Mouse (Mus musculus): ENCODE results near the gene Tubg1. TPM values are rescaled to one million over a fixed set of nuclear protein-coding genes. Genes with fewer than 3 reads are reported as not detected.
"Not testable (repeated sequence)": the region's sequence is repeated elsewhere in the genome, so short reads cannot be mapped to it uniquely, and the experiment has no call there.

Gene Tubg1
- polyA plus RNA-seq, 1 experiment from 2014 or later, result 72.6 TPM

DNA sequence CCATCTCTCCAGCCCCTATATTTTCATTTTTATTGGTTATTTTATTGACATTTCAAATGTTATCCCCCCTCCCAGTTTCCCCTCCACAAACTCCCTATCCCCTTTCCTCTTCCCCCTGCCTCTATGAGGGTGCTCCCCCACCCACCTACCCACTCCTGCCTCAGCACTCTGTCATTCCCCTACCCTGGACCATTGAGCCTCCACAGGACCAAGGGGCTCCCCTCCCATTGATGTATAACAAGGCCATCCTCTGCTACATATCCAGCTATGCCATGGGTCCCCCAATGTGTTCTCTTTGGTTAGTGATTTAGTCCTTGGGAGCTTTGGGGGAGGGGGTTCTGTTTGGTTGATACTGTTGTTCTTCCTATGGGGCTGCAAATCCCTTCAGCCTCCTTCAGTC, 34.9 kb downstream of the Tubg1 start:
- ATAC-seq, result no peak
- Histone ChIP-seq H3K36me3 (ENCODE audit: control insufficient read depth, insufficient read depth, low read length) (peaks cover 3% of the 10 kb centered on the region), H3K9me3 (replicated peaks; ENCODE audit: control insufficient read depth, low read length, poor library complexity, severe bottlenecking) (no peaks in the 10 kb centered on the region), H3K27ac (ENCODE audit: low read length) (no peak overlapping the region), H3K9ac (ENCODE audit: low read depth, low read length) (no peak overlapping the region), H3K4me3 (ENCODE audit: low read depth, low read length) (no peak overlapping the region), H3K4me1 (ENCODE audit: control insufficient read depth, insufficient read depth, low read length) (peaks cover 15% of the 10 kb centered on the region), H3K4me2 (ENCODE audit: low read length) (no peak overlapping the region), H3K27me3 (ENCODE audit: control insufficient read depth, insufficient read depth, low read depth, low read length) (no peaks in the 10 kb centered on the region; the same call in 1 of the 2 replicates)

DNA sequence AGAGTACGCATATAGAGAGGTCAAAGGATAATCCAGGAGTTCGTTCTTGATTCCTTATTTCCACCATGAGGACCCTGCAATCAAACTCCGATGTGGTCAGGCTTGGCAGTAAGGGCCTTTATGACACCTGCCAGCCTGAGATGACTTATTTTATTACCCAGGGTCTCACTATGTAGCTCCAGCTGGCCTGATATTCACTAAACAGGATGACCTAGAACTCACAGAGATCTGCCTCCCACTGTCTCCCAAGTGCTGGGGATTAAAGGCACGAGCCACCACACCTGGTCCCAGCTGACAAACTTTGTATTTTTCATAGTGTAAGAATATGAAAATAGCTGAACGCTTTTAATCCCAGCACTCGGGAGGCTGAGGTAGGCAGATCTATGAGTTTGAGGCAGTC, 35.4 kb downstream of the Tubg1 start:
- peak overlapping the region; percentile 86; the same call in 1 of the 2 replicates for H3K9ac ChIP-seq (ENCODE audit: low read depth, low read length)
- peak overlapping the region; percentile 95 for H3K27ac ChIP-seq (ENCODE audit: low read length)
- WGBS, result 70% methylated on average over 6 of the region's 6 CpGs

GRCm38 (mm10) chr11:101155728-101156371, 36.1 kb downstream of the Tubg1 start, which contains the start of gene Tubg2:
TSS of gene Tubg2 (plus strand) at chr11:101155907.
- peak; percentile 95 for ATAC-seq
- Histone ChIP-seq H3K4me1 (ENCODE audit: control insufficient read depth, insufficient read depth, low read length) (peaks cover 15% of the 10 kb centered on the region), H3K4me3 (ENCODE audit: low read depth, low read length) (peak within 1 kb of the TSS; percentile 54), H3K27me3 (ENCODE audit: control insufficient read depth, insufficient read depth, low read depth, low read length) (no peaks in the 10 kb centered on the region; the same call in 1 of the 2 replicates), H3K9me3 (replicated peaks; ENCODE audit: control insufficient read depth, low read length, poor library complexity, severe bottlenecking) (no peaks in the 10 kb centered on the region), H3K4me2 (ENCODE audit: low read length) (peak within 1 kb of the TSS; percentile 81), H3K36me3 (ENCODE audit: control insufficient read depth, insufficient read depth, low read length) (peaks cover 3% of the 10 kb centered on the region), H3K9ac (ENCODE audit: low read depth, low read length) (peak within 1 kb of the TSS; percentile 86), H3K27ac (ENCODE audit: low read length) (peak within 1 kb of the TSS; percentile 95)
- 1% methylated on average over 36 of the region's 36 CpGs for WGBS

More for the DNA sequence above, 35.4 kb downstream of the Tubg1 start:
- Histone ChIP-seq H3K9me3 (replicated peaks; ENCODE audit: control insufficient read depth, low read length, poor library complexity, severe bottlenecking) (no peaks in the 10 kb centered on the region), H3K4me2 (ENCODE audit: low read length) (peak overlapping the region; percentile 81), H3K4me3 (ENCODE audit: low read depth, low read length) (peak overlapping the region; percentile 54; the same call in 1 of the 2 replicates), H3K4me1 (ENCODE audit: control insufficient read depth, insufficient read depth, low read length) (peaks cover 15% of the 10 kb centered on the region), H3K36me3 (ENCODE audit: control insufficient read depth, insufficient read depth, low read length) (peaks cover 3% of the 10 kb centered on the region), H3K27me3 (ENCODE audit: control insufficient read depth, insufficient read depth, low read depth, low read length) (no peaks in the 10 kb centered on the region; the same call in 1 of the 2 replicates)
- ATAC-seq, result 0 out of 2 replicates have a peak, but pooled peaks have one; percentile 11

GRCm38 (mm10) chr11:101160151-101160550, 40.4 kb downstream of the Tubg1 start:
- not testable (repeated sequence) for H3K9me3 ChIP-seq (replicated peaks; ENCODE audit: control insufficient read depth, low read length, poor library complexity, severe bottlenecking); H3K4me2 ChIP-seq (ENCODE audit: low read length); ATAC-seq; H3K4me3 ChIP-seq (ENCODE audit: low read depth, low read length); H3K27ac ChIP-seq (ENCODE audit: low read length); H3K9ac ChIP-seq (ENCODE audit: low read depth, low read length)
- 79% methylated on average over 8 of the region's 10 CpGs for WGBS
- peaks cover 12% of the 10 kb centered on the region for H3K36me3 ChIP-seq (ENCODE audit: control insufficient read depth, insufficient read depth, low read length)
- H3K27me3 ChIP-seq (ENCODE audit: control insufficient read depth, insufficient read depth, low read depth, low read length), result peaks cover 29% of the 10 kb centered on the region
- peaks cover 13% of the 10 kb centered on the region for H3K4me1 ChIP-seq (ENCODE audit: control insufficient read depth, insufficient read depth, low read length)

DNA sequence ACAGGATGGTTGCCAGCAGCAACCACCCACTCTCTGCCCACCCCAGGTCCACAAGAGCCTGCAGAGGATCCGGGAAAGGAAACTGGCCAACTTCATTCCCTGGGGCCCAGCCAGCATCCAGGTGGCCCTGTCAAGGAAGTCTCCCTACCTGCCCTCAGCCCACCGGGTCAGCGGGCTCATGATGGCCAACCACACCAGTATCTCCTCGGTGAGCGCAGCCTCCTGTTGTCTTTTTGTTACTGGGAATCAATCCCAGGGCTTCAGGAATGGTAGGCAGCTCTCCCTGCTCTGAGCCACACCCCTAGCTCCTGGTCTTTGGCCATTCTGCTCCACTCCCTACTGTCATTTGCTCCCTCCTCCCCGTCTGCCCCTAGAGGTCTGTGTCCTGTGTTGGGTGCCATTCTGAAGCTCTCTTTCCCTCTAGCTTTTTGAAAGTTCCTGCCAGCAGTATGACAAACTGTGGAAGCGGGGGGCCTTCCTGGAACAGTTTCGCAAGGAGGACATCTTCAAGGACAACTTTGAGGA, 41.3 kb downstream of the Tubg1 start:
- not testable (repeated sequence) for H3K9ac ChIP-seq (ENCODE audit: low read depth, low read length); H3K4me1 ChIP-seq (ENCODE audit: control insufficient read depth, insufficient read depth, low read length); H3K4me3 ChIP-seq (ENCODE audit: low read depth, low read length); H3K27ac ChIP-seq (ENCODE audit: low read length); H3K4me2 ChIP-seq (ENCODE audit: low read length); H3K9me3 ChIP-seq (replicated peaks; ENCODE audit: control insufficient read depth, low read length, poor library complexity, severe bottlenecking); ATAC-seq
- Histone ChIP-seq H3K27me3 (ENCODE audit: control insufficient read depth, insufficient read depth, low read depth, low read length) (peaks cover 38% of the 10 kb centered on the region), H3K36me3 (ENCODE audit: control insufficient read depth, insufficient read depth, low read length) (peaks cover 12% of the 10 kb centered on the region)
- 75% methylated on average over 8 of the region's 8 CpGs for WGBS

- H3K4me1 ChIP-seq (ENCODE audit: control insufficient read depth, insufficient read depth, low read length), result peaks cover 2% of the 10 kb centered on the region; the same call in 1 of the 2 replicates
- no peak for ATAC-seq
- H3K36me3 ChIP-seq (ENCODE audit: control insufficient read depth, insufficient read depth, low read length), result peaks cover 12% of the 10 kb centered on the region
- H3K4me2 ChIP-seq (ENCODE audit: low read length), result no peak overlapping the region
- H3K9me3 ChIP-seq (replicated peaks; ENCODE audit: control insufficient read depth, low read length, poor library complexity, severe bottlenecking), result no peaks in the 10 kb centered on the region
- H3K9ac ChIP-seq (ENCODE audit: low read depth, low read length), result no peak overlapping the region
- no peak overlapping the region for H3K27ac ChIP-seq (ENCODE audit: low read length)
- WGBS, result 87% methylated on average over 15 of the region's 15 CpGs
- no peak overlapping the region for H3K4me3 ChIP-seq (ENCODE audit: low read depth, low read length)
- H3K27me3 ChIP-seq (ENCODE audit: control insufficient read depth, insufficient read depth, low read depth, low read length), result peaks cover 43% of the 10 kb centered on the region
Observed at GRCm38 (mm10) chr11:101161551-101161950, 41.8 kb downstream of the Tubg1 start.

GRCm38 (mm10) chr11:101162301-101162700, 42.6 kb downstream of the Tubg1 start:
- no peaks in the 10 kb centered on the region for H3K9me3 ChIP-seq (replicated peaks; ENCODE audit: control insufficient read depth, low read length, poor library complexity, severe bottlenecking)
- WGBS, result 58% methylated on average over 5 of the region's 5 CpGs
- H3K27me3 ChIP-seq (ENCODE audit: control insufficient read depth, insufficient read depth, low read depth, low read length), result peaks cover 50% of the 10 kb centered on the region
- H3K4me3 ChIP-seq (ENCODE audit: low read depth, low read length), result no peak overlapping the region
- no peaks in the 10 kb centered on the region; the same call in 1 of the 2 replicates for H3K4me1 ChIP-seq (ENCODE audit: control insufficient read depth, insufficient read depth, low read length)
- H3K27ac ChIP-seq (ENCODE audit: low read length), result no peak overlapping the region
- H3K36me3 ChIP-seq (ENCODE audit: control insufficient read depth, insufficient read depth, low read length), result peaks cover 12% of the 10 kb centered on the region
- no peak for ATAC-seq
- H3K4me2 ChIP-seq (ENCODE audit: low read length), result no peak overlapping the region
- no peak overlapping the region for H3K9ac ChIP-seq (ENCODE audit: low read depth, low read length)

- H3K9ac ChIP-seq (ENCODE audit: low read depth, low read length), result no peak overlapping the region
Observed at GRCm38 (mm10) chr11:101162772-101163171, 43.0 kb downstream of the Tubg1 start.

More at GRCm38 (mm10) chr11:101162772-101163171, 43.0 kb downstream of the Tubg1 start:
- WGBS, result 53% methylated on average over 5 of the region's 5 CpGs
- no peak for ATAC-seq
- Histone ChIP-seq H3K27ac (ENCODE audit: low read length) (no peak overlapping the region), H3K4me1 (ENCODE audit: control insufficient read depth, insufficient read depth, low read length) (no peaks in the 10 kb centered on the region; the same call in 1 of the 2 replicates), H3K4me3 (ENCODE audit: low read depth, low read length) (no peak overlapping the region), H3K27me3 (ENCODE audit: control insufficient read depth, insufficient read depth, low read depth, low read length) (peaks cover 55% of the 10 kb centered on the region), H3K36me3 (ENCODE audit: control insufficient read depth, insufficient read depth, low read length) (peaks cover 16% of the 10 kb centered on the region), H3K4me2 (ENCODE audit: low read length) (no peak overlapping the region), H3K9me3 (replicated peaks; ENCODE audit: control insufficient read depth, low read length, poor library complexity, severe bottlenecking) (no peaks in the 10 kb centered on the region)
